ENCODE assay signal across 13 mouse cellular contexts in the genomic region with DNA sequence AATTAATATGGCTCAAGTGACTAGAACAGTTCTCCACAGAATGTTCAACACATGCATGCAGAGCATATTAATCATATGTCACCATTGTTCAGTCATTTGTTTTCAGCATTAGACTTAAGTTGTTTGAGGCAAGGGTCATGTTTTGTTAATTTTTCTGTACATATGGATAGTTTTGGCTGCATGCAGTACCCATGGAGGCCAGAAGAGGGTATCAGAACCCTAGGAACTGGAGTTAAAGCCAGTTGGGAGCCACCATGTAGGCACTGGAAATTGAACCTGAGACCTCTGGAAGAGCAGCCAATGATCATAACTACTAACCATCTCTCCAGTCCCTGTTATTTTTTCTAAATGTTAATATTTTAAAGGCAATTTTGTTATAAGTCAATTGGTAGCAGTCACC. TPM values are rescaled to one million over a fixed set of nuclear protein-coding genes. Genes with fewer than 3 reads are reported as not detected.
DNase-seq lines count a peak whose midpoint lies in the region; ATAC-seq and TF ChIP-seq lines count a peak whose summit lies in the region.
"Had no signal": no experiment of that assay in that cellular context is flagged by ENCODE, and none has a peak within 500 bp of the region (broad histone marks: within the 10 kb centered on the region; RNA-seq: fewer than 3 reads in every experiment).

No protein-coding gene starts in this region.

- in situ Hi-C loops in Patski (cut with MboI; ENCODE audit: low pct_unique_long_range_greater_than_20kb), result no loop called here

- H3K4me2 ChIP-seq in heart, embryonic 12.5 days, result no peak overlapping the region
- H3K4me2 ChIP-seq in lung, embryonic 14.5 days, result no peak overlapping the region
- H3K4me2 ChIP-seq: midbrain, embryonic 12.5 days had no signal

- no peak overlapping the region for H3K4me3 ChIP-seq in heart, adult 2 months
- no peak overlapping the region for H3K4me3 ChIP-seq in heart, embryonic 12.5 days
- H3K4me3 ChIP-seq in lung, embryonic 14.5 days (ENCODE audit: low read depth, low read length), result no peak overlapping the region
- H3K4me3 ChIP-seq: forebrain, embryonic 10.5 days; midbrain, embryonic 12.5 days had no signal

- H3K79me2 ChIP-seq in heart, adult 2 months (replicated peaks; ENCODE audit: control insufficient read depth, insufficient read depth, low read length), result no peaks in the 10 kb centered on the region

- intact Hi-C loops in heart, adult 2 months (cut with DNase I), result no loop called here
- intact Hi-C loops in gastrocnemius, postnatal 14 days (cut with DNase I; ENCODE audit: low total_unique reads), result no loop called here

- no peak overlapping the region for H3K9ac ChIP-seq in heart, adult 2 months (ENCODE audit: low read depth, low read length)
- no peak overlapping the region for H3K9ac ChIP-seq in heart, embryonic 12.5 days
- H3K9ac ChIP-seq in lung, embryonic 14.5 days, result no peak overlapping the region
- H3K9ac ChIP-seq: midbrain, embryonic 12.5 days had no signal

- no peak for ATAC-seq in heart, embryonic 12.5 days (ENCODE audit: insufficient number of reproducible peaks, low FRiP score)
- ATAC-seq in lung, embryonic 14.5 days (ENCODE audit: insufficient read depth), result no peak
- no peak for ATAC-seq in Patski
- peak; percentile 46; the same call in 1 of the 2 replicates for ATAC-seq in megakaryocyte progenitor cell, adult 5-6 weeks (replicated peaks; ENCODE audit: poor library complexity)
- ATAC-seq in erythroblast, adult 5-6 weeks (replicated peaks; ENCODE audit: low FRiP score, poor library complexity, severe bottlenecking), result no peak

- no peaks in the 10 kb centered on the region for H3K36me3 ChIP-seq in heart, adult 2 months (ENCODE audit: control insufficient read depth, insufficient read depth, low read length)
- H3K36me3 ChIP-seq in heart, embryonic 12.5 days, result no peaks in the 10 kb centered on the region
- no peaks in the 10 kb centered on the region for H3K36me3 ChIP-seq in lung, embryonic 14.5 days (ENCODE audit: insufficient read depth)
- H3K36me3 ChIP-seq: forebrain, embryonic 10.5 days; midbrain, embryonic 12.5 days had no signal

- H3K27me3 ChIP-seq in heart, adult 2 months (ENCODE audit: control insufficient read depth, insufficient read depth, low read length), result no peaks in the 10 kb centered on the region; the same call in 1 of the 2 replicates
- H3K27me3 ChIP-seq in heart, embryonic 12.5 days (replicated peaks), result no peaks in the 10 kb centered on the region
- no peaks in the 10 kb centered on the region for H3K27me3 ChIP-seq in lung, embryonic 14.5 days (ENCODE audit: insufficient read depth, low read length)
- no peaks in the 10 kb centered on the region for H3K27me3 ChIP-seq in Patski
- H3K27me3 ChIP-seq: midbrain, embryonic 12.5 days had no signal

- no peak for DNase-seq in heart, adult 2 months
- DNase-seq in lung, embryonic 14.5 days, result peak; percentile 15
- DNase-seq in lung, adult 18-20 months, result no peak
- DNase-seq in Patski (ENCODE audit: low read depth, low spot score), result no peak
- no peak for DNase-seq in gastrocnemius, postnatal 14 days
- DNase-seq: cerebellum, adult 18-20 months had no signal

- no peak overlapping the region for H3K27ac ChIP-seq in heart, adult 2 months
- no peak overlapping the region for H3K27ac ChIP-seq in heart, embryonic 12.5 days (ENCODE audit: poor library complexity, severe bottlenecking)
- H3K27ac ChIP-seq in lung, embryonic 14.5 days (ENCODE audit: low read depth), result no peak overlapping the region
- H3K27ac ChIP-seq: forebrain, embryonic 10.5 days; midbrain, embryonic 12.5 days had no signal

- TF ChIP-seq EP300 in heart, adult 2 months (IDR thresholded peaks at IDR 0.05; ENCODE audit: insufficient read depth, low read depth, low read length), result no peak

- no peak for TF ChIP-seq POLR2A in heart, adult 2 months (IDR thresholded peaks at IDR 0.05; ENCODE audit: insufficient read depth, low read depth, low read length)

- TF ChIP-seq CTCF in heart, adult 2 months (IDR thresholded peaks at IDR 0.05), result peak; percentile 58
- peak; percentile 60 for TF ChIP-seq CTCF in lung, embryonic 14.5 days (IDR thresholded peaks at IDR 0.05; ENCODE audit: low read depth)
- peak; percentile 64 for TF ChIP-seq CTCF in Patski (IDR thresholded peaks at IDR 0.05)

- no peaks in the 10 kb centered on the region for H3K4me1 ChIP-seq in heart, adult 2 months (ENCODE audit: control insufficient read depth, insufficient read depth, low read length)
- H3K4me1 ChIP-seq in heart, embryonic 12.5 days (replicated peaks), result no peaks in the 10 kb centered on the region
- no peaks in the 10 kb centered on the region for H3K4me1 ChIP-seq in lung, embryonic 14.5 days (ENCODE audit: insufficient read depth)
- H3K4me1 ChIP-seq: forebrain, embryonic 10.5 days; midbrain, embryonic 12.5 days had no signal

- H3K9me3 ChIP-seq in heart, embryonic 12.5 days (replicated peaks), result no peaks in the 10 kb centered on the region
- no peaks in the 10 kb centered on the region for H3K9me3 ChIP-seq in lung, embryonic 14.5 days (ENCODE audit: low read depth, low read length)
- H3K9me3 ChIP-seq: forebrain, embryonic 10.5 days; midbrain, embryonic 12.5 days had no signal

- POLR2A ChIA-PET in Patski (lab: Charles Lee), result interaction anchor here (0.5 kb wide), 1 partner anchor 482 kb away, joined by 3 read pairs; no protein-coding TSS in a partner anchor

- CTCF ChIA-PET in Patski (lab: Charles Lee), result no interaction called here

RNA-seq across cellular contexts. Expression of a gene that starts 37.3 kb away (rescaled TPM):
- total RNA-seq in heart, adult 2 months (2021), result not detected
- polyA plus RNA-seq in heart, adult 2 months (2012; rRNA removed), result 0.06 TPM in 1 of 2 replicates, not detected in the other
- not detected in 2 replicates for polyA plus RNA-seq in heart, embryonic 12.5 days (2016; fragmentation: Nextera tagmentation; extraction: Ambion mirVana)
- 0.20 TPM in 1 of 2 replicates, not detected in the other for polyA plus RNA-seq in lung, embryonic 14.5 days (2014; fragmentation: Nextera tagmentation; extraction: Ambion mirVana)
- not detected for polyA plus RNA-seq in Patski (2021)
- not detected in 2 replicates for total RNA-seq in megakaryocyte progenitor cell, adult 5-6 weeks (2015)
- not detected in 2 replicates for total RNA-seq in megakaryocyte progenitor cell, adult 5-6 weeks (2017)
- not detected in 2 replicates for total RNA-seq in erythroblast, adult 5-6 weeks (2015; ENCODE audit: low replicate concordance)
- not detected in 2 replicates for total RNA-seq in erythroblast, adult 5-6 weeks (2017; ENCODE audit: low replicate concordance)
- total RNA-seq in gastrocnemius, postnatal 14 days (2021), result not detected
- total RNA-seq: heart, adult 8-10 months; neutrophil, adult 5-6 weeks had no signal
- polyA plus RNA-seq: forebrain, embryonic 10.5 days; midbrain, embryonic 12.5 days had no signal

RNA-seq across cellular contexts. Expression of a gene that starts 39.2 kb away (rescaled TPM):
- total RNA-seq in heart, adult 2 months (2021), result under 1 TPM; 0.34 to 0.37 TPM
- polyA plus RNA-seq in heart, adult 2 months (2012; rRNA removed), result 0.39 and 0.47 TPM in 2 replicates
- polyA plus RNA-seq in heart, embryonic 12.5 days (2016; fragmentation: Nextera tagmentation; extraction: Ambion mirVana), result 0.40 and 0.93 TPM in 2 replicates
- polyA plus RNA-seq in lung, embryonic 14.5 days (2014; fragmentation: Nextera tagmentation; extraction: Ambion mirVana), result 3.4 and 4.4 TPM in 2 replicates
- not detected for polyA plus RNA-seq in Patski (2021)
- not detected in 2 replicates for total RNA-seq in megakaryocyte progenitor cell, adult 5-6 weeks (2015)
- not detected in 2 replicates for total RNA-seq in megakaryocyte progenitor cell, adult 5-6 weeks (2017)
- total RNA-seq in erythroblast, adult 5-6 weeks (2015; ENCODE audit: low replicate concordance), result not detected in 2 replicates
- not detected in 2 replicates for total RNA-seq in erythroblast, adult 5-6 weeks (2017; ENCODE audit: low replicate concordance)
- total RNA-seq in gastrocnemius, postnatal 14 days (2021), result 1 to 10 TPM; 8.5 to 9.5 TPM
- total RNA-seq: neutrophil, adult 5-6 weeks had no signal

Comparison
In these comparisons a context has a peak if more than half of its experiments do, and no peak if none do; other contexts are left out.
1. RNA of a gene that starts 39.2 kb away (total RNA-seq): 8.5 to 9.5 TPM in gastrocnemius, postnatal 14 days; 0.34 to 0.37 TPM in heart, adult 2 months, not detected in megakaryocyte progenitor cell, adult 5-6 weeks and not detected in erythroblast, adult 5-6 weeks; every median in the first group is over 4 times any median in the second.
2. Peak in every context shown above with its lines, with median percentiles within 50 percentile points of each other: CTCF ChIP-seq.